Mouse (Mus musculus) forebrain, embryonic 16.5 days (tissue): ENCODE measurements around the gene Gm609. TPM values are rescaled to one million over a fixed set of nuclear protein-coding genes. Genes with fewer than 3 reads are reported as not detected.
"Not testable (repeated sequence)": the region's sequence is repeated elsewhere in the genome, so short reads cannot be mapped to it uniquely, and the experiment has no call there.

Source experiments
- ATAC-seq: fragments of 200-750 bp; cut with Nextera tagmentation; 2 replicates; pipeline ENCODE4 v1.8.0; 2017; ENCODE audit warnings: mild to moderate bottlenecking, moderate library complexity
- H3K27ac ChIP-seq: fragments of 300-500 bp; sonication (generic); 2 replicates; pipeline ENCODE4 v1.5.1; 2014; ENCODE audit warnings: low read length, control low read depth
- H3K27me3 ChIP-seq: fragments of 300-500 bp; sonication (generic); replicated peaks from 2 replicates; pipeline ENCODE4 v1.6.1; 2014; ENCODE audit warnings: low read length; ENCODE audit not compliant: control insufficient read depth, insufficient read depth
- H3K36me3 ChIP-seq: fragments of 300-500 bp; sonication (generic); 2 replicates; pipeline ENCODE4 v1.6.1; 2014; ENCODE audit not compliant: control insufficient read depth, insufficient read depth
- H3K4me1 ChIP-seq: fragments of 300-500 bp; sonication (generic); replicated peaks from 2 replicates; pipeline ENCODE4 v1.6.1; 2014; ENCODE audit warnings: low read length; ENCODE audit not compliant: control insufficient read depth, insufficient read depth
- H3K4me2 ChIP-seq: fragments of 300-500 bp; sonication (generic); 2 replicates; pipeline ENCODE4 v1.6.1; 2014; ENCODE audit warnings: mild to moderate bottlenecking, low read length, control low read depth
- H3K4me3 ChIP-seq: fragments of 300-500 bp; sonication (generic); replicated peaks from 2 replicates; pipeline ENCODE4 v1.5.1; 2014; ENCODE audit warnings: mild to moderate bottlenecking, low read length, control low read depth
- H3K9ac ChIP-seq: fragments of 300-500 bp; sonication (generic); replicated peaks from 2 replicates; pipeline ENCODE4 v1.6.1; 2014; ENCODE audit warnings: low read depth, low read length, control low read depth
- H3K9me3 ChIP-seq: fragments of 300-500 bp; sonication (generic); 2 replicates; pipeline ENCODE4 v1.6.1; 2016; ENCODE audit warnings: low read length; ENCODE audit not compliant: control insufficient read depth
- WGBS: fragments of 180-500 bp; shearing (Covaris S2); extraction: QIAGEN DNeasy Blood & Tissue Kit; methylation state at CpG from one replicate; pipeline ENCODE4 v1.1.7; 2014; 5-methylcytosine and 5-hydroxymethylcytosine counted together
- polyA plus RNA-seq: library from polyadenylated mRNA; unstranded; fragments of >200 nt; fragmentation: Nextera tagmentation; extraction: Ambion mirVana; gene quantifications from 2 replicates; pipeline ENCODE4 v1.2.1, GENCODE M21; 2015

Gm609 gene
- polyA plus RNA-seq, 1 experiment from 2014 or later = not detected

DNA sequence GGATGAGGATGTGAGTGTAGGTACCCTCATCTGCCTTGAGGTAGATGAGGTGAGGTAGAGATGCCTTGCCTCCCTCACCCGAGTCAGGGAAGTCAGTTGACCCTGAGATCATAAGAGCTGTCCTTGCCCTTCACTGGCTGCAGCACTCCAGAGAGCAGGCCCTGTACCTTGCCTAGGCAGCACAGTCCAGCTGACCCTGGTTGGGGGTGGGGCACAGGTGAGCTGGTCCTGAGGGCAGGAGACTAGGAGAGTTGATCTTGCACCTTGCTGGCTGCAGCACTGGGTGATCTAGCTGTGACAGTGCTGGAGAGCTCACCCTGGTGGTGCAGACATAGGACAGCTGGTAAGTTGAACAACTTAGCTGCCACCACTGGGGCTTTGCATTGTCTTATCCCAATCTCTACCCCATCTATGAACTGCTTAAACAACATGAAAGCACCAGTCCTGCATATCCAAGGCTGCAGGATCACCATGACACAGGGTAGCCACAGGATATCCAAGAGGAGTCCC is 55.5 kb downstream of the Gm609 start:
- no peak for ATAC-seq
- WGBS = 91% methylated on average over 1 of the region's 1 CpGs
- H3K9me3 ChIP-seq = no peaks in the 10 kb centered on the region

DNA sequence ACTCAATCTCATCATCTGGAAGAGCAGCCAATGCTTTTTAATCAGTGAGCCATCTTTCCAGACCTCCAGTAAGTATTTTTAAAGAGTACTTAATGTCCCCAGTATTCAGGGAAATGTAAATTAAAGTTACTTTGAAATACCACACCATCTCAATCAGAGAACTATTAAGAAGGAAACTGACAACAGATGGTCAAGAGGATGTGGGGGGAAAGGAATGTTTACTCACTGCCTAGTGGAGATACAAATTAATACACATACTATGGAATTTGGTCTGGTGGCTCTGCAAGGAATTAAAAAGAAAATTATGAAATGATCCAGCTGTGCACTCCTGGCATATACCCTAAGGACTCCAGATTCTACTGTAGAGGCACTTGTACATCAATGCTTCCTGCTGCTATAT is 57.2 kb downstream of the Gm609 start:
- H3K4me3 ChIP-seq = no peak overlapping the region
- H3K9me3 ChIP-seq = no peaks in the 10 kb centered on the region
- no peak overlapping the region for H3K27ac ChIP-seq
- no peak overlapping the region for H3K9ac ChIP-seq
- no peak for ATAC-seq
- H3K4me1 ChIP-seq = no peaks in the 10 kb centered on the region
- no peaks in the 10 kb centered on the region for H3K27me3 ChIP-seq
- H3K4me2 ChIP-seq = no peak overlapping the region
- no peaks in the 10 kb centered on the region for H3K36me3 ChIP-seq

More for the DNA sequence above, 55.5 kb downstream of the Gm609 start:
- Histone ChIP-seq H3K9ac (no peak overlapping the region), H3K27me3 (no peaks in the 10 kb centered on the region), H3K4me2 (no peak overlapping the region), H3K27ac (no peak overlapping the region), H3K4me3 (no peak overlapping the region), H3K4me1 (no peaks in the 10 kb centered on the region), H3K36me3 (no peaks in the 10 kb centered on the region)

DNA sequence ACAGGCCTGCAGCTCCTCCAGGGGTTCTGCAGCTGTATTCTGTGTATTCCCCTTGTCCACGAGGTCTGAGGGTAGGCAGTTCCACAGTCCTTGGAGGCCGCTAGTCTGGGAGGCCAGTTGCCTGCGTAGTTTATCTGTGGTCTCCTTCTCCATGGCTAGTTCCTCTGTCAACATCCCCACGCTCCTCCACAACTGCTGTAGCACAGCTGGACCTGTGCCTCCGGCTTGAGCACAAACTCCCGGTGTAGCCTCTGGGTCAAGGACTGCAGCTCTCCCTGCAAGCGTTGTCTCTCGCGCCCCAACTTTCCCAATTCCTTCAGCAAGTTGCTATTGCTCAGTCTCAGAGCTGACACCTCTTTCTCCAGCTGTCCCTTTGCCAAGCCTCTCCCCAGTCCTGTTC is 65.1 kb downstream of the Gm609 start:
- H3K36me3 ChIP-seq = no peaks in the 10 kb centered on the region
- no peaks in the 10 kb centered on the region for H3K27me3 ChIP-seq
- no peak overlapping the region for H3K27ac ChIP-seq
- WGBS = 96% methylated on average over 9 of the region's 9 CpGs
- H3K4me3 ChIP-seq = no peak overlapping the region
- no peak for ATAC-seq
- H3K4me2 ChIP-seq = no peak overlapping the region
- H3K4me1 ChIP-seq = no peaks in the 10 kb centered on the region
- H3K9me3 ChIP-seq = no peaks in the 10 kb centered on the region
- H3K9ac ChIP-seq = no peak overlapping the region

DNA sequence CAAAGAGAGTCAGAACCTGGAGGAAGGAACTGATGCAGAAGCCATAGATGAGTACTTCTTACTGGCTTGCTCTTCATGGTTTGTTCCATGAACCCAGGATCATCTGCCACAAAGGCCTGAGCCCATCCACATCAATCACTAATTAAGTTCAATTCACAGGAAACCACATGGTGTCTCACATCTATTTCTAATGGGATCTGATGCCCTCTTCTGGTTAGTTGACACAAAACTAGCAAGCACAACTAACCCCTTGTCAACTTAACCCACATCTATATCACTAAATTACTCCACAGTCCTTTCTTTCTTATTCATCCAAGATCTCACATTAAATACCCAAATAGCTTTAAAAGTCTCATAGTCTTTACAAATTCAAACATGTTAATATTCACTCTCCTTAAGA is 79.3 kb downstream of the Gm609 start:
- ATAC-seq = no peak
- Histone ChIP-seq H3K27me3 (no peaks in the 10 kb centered on the region), H3K36me3 (no peaks in the 10 kb centered on the region), H3K9ac (no peak overlapping the region), H3K4me2 (no peak overlapping the region), H3K4me1 (no peaks in the 10 kb centered on the region), H3K4me3 (no peak overlapping the region), H3K27ac (no peak overlapping the region), H3K9me3 (no peaks in the 10 kb centered on the region)

DNA sequence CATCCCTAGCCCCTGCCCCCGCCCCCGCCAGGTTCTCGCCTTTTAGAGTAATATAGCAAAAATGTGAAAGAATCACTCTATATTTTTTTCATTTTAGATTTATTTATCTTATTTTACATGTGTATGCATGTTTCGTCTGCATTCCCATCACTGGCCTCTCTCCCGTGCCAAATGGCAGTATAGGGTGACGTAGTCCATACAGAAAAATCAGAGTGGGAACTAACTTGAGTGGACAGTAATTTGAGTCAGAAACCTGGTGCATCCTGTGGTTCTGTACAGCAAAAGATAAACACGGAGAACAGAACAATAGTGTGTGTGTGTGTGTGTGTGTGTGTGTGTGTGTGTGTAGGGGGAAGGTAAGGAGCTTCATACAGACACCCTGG is 83.7 kb downstream of the Gm609 start:
- H3K4me3 ChIP-seq = peak overlapping the region; percentile 85
- peak overlapping the region; percentile 75 for H3K9ac ChIP-seq
- H3K9me3 ChIP-seq, H3K36me3 ChIP-seq, H3K27me3 ChIP-seq: not testable (repeated sequence)
- H3K4me2 ChIP-seq = peak overlapping the region; percentile 44
- H3K27ac ChIP-seq = peak overlapping the region; percentile 94
- H3K4me1 ChIP-seq = peaks cover 11% of the 10 kb centered on the region; the same call in 1 of the 2 replicates
- 24% methylated on average over 7 of the region's 7 CpGs for WGBS
- ATAC-seq = peak; percentile 21

DNA sequence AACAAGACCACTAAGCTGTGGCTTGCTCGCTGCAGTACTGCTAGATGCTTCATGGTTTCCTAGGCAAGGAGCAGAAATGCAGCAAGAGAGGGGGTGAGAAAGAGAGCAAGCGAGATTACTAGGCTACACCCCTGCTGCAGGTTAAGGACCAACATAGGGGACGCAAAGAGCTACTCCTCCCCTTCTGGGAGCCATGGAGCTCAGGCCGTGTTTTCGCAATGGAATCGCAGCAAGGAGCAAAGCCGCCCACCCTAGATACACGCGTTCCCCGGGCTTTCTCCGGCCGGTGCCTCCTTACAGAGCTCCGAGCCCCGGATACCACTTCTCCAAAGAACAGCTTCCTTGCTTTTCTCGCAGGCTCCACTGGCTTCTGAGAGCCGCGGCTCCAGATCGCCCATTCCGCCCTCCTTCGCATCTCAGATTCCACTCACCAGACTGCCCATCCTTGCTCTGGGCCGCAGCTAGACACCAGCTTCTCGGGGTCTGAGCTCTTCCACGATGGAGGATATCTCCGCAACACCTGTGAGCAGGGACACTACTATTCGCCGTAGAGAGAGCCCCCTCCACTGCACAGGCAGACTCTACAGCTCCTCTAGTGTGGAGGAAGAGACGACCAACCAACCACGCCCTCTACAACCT is 84.2 kb downstream of the Gm609 start, which contains the start of gene Cd200:
TSS of gene Cd200 (minus strand) at position 629 of the 639 bp plus-strand sequence.
- ATAC-seq = peak; percentile 97
- peak within 1 kb of the TSS; percentile 75 for H3K9ac ChIP-seq
- WGBS = 0% methylated on average over 28 of the region's 28 CpGs
- peak within 1 kb of the TSS; percentile 44 for H3K4me2 ChIP-seq
- peak within 1 kb of the TSS; percentile 94 for H3K27ac ChIP-seq
- peaks cover 3% of the 10 kb centered on the region; the same call in 1 of the 2 replicates for H3K36me3 ChIP-seq
- no peaks in the 10 kb centered on the region for H3K9me3 ChIP-seq
- H3K27me3 ChIP-seq = no peaks in the 10 kb centered on the region
- H3K4me1 ChIP-seq = peaks cover 11% of the 10 kb centered on the region; the same call in 1 of the 2 replicates
- H3K4me3 ChIP-seq = peak within 1 kb of the TSS; percentile 85

DNA sequence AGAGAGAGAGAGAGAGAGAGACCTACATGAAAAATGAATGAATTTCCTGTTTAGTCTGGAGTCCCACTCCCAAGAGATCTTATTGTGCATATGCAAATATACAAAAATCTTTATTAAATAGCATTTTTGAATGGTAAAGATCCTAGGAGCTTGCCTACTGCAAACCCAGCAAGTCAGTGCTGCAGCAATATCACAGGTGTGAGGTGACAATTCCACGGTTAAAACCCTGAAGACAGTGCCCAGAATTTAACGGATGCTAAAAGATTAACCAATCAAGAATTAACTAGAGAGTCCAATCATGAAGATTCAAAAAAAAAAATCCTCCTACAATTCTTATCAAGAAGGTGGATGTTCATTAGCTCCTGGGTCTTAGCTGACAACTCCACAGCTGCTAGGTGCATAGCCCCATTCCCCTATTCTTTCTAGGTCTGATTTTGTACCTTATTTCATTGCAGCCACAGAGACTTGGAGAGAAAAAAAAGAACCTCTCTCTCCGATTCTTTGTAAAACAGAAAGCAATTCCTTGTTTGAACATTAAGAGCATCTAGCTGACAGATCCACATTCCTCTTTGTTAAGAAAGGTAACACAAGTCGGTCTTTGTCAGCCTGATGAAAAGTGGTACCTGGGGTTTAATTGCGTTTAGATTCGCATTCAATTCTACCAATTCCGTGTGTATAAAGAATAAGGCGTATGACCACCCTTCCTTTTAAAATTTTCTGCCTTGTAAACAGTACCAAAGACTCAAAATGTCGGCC is 84.9 kb downstream of the Gm609 start:
- H3K4me3 ChIP-seq = peak overlapping the region; percentile 85
- peaks cover 11% of the 10 kb centered on the region; the same call in 1 of the 2 replicates for H3K4me1 ChIP-seq
- H3K9ac ChIP-seq = peak overlapping the region; percentile 75
- no peaks in the 10 kb centered on the region for H3K9me3 ChIP-seq
- 13% methylated on average over 9 of the region's 9 CpGs for WGBS
- peaks cover 3% of the 10 kb centered on the region; the same call in 1 of the 2 replicates for H3K36me3 ChIP-seq
- H3K27me3 ChIP-seq = no peaks in the 10 kb centered on the region
- peak overlapping the region; percentile 94 for H3K27ac ChIP-seq
- ATAC-seq = no peak
- peak overlapping the region; percentile 44 for H3K4me2 ChIP-seq

DNA sequence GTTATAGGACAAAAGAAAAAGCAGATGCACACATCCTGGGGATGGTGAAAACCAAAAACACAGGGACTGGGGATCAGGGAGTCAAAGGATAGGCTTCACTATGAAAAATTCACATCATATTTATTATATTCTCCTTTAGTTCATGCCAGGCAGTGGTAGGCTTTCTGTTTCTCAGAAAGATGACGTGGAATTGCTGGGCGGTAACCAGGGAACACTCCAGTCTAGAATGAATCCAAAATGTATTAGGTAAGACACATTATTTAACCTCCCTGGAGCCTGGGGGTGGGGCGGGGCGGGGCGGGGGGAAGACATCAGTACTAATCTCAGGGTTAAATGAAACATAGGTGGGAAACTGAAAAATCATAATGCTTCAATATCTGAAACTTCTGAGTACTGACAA is 85.7 kb downstream of the Gm609 start:
- Histone ChIP-seq H3K4me3 (peak overlapping the region; percentile 85), H3K27ac (peak overlapping the region; percentile 24), H3K9ac (no peak overlapping the region), H3K9me3 (no peaks in the 10 kb centered on the region), H3K27me3 (no peaks in the 10 kb centered on the region), H3K36me3 (peaks cover 3% of the 10 kb centered on the region; the same call in 1 of the 2 replicates), H3K4me2 (peak overlapping the region; percentile 44), H3K4me1 (peaks cover 11% of the 10 kb centered on the region; the same call in 1 of the 2 replicates)
- 83% methylated on average over 5 of the region's 5 CpGs for WGBS
- ATAC-seq = no peak

DNA sequence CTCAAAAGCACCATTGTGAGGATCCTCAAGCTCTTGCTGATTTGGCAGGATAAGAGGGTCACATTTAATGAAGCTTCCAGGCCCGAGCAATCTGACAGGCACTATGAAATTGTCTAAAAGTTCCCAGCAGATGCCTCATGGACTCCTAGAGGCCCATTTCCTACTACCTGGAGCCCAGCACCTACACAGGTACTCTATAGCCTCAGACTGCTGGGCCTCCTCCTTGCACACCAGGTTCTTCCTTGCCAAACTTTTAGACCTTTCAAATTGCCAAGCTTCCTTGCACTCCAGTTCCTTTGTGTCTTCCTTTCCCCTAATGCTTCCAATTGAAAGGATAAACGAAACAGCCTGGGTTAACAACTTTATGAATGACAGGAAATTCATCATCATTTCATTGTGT is 89.8 kb downstream of the Gm609 start:
- 79% methylated on average over 2 of the region's 2 CpGs for WGBS
- H3K36me3 ChIP-seq = peaks cover 3% of the 10 kb centered on the region; the same call in 1 of the 2 replicates
- no peak for ATAC-seq
- H3K9me3 ChIP-seq = no peaks in the 10 kb centered on the region
- H3K4me3 ChIP-seq = no peak overlapping the region
- no peak overlapping the region for H3K4me2 ChIP-seq
- H3K9ac ChIP-seq = no peak overlapping the region
- no peaks in the 10 kb centered on the region for H3K27me3 ChIP-seq
- H3K27ac ChIP-seq = no peak overlapping the region
- peaks cover 11% of the 10 kb centered on the region; the same call in 1 of the 2 replicates for H3K4me1 ChIP-seq
